Mouse (Mus musculus) neutrophil, adult 65 days (primary cell): Measurements from ENCODE around the gene Swap70. TPM values are rescaled to one million over a fixed set of nuclear protein-coding genes. Genes with fewer than 3 reads are reported as not detected.

Experiments
- total RNA-seq: library from RNA; stranded (reverse); gene quantifications from 2 replicates; pipeline ENCODE4 v1.2.4, GENCODE M21; 2023

Swap70 gene
- 18.7 and 23.3 TPM in 2 replicates for total RNA-seq

DNA sequence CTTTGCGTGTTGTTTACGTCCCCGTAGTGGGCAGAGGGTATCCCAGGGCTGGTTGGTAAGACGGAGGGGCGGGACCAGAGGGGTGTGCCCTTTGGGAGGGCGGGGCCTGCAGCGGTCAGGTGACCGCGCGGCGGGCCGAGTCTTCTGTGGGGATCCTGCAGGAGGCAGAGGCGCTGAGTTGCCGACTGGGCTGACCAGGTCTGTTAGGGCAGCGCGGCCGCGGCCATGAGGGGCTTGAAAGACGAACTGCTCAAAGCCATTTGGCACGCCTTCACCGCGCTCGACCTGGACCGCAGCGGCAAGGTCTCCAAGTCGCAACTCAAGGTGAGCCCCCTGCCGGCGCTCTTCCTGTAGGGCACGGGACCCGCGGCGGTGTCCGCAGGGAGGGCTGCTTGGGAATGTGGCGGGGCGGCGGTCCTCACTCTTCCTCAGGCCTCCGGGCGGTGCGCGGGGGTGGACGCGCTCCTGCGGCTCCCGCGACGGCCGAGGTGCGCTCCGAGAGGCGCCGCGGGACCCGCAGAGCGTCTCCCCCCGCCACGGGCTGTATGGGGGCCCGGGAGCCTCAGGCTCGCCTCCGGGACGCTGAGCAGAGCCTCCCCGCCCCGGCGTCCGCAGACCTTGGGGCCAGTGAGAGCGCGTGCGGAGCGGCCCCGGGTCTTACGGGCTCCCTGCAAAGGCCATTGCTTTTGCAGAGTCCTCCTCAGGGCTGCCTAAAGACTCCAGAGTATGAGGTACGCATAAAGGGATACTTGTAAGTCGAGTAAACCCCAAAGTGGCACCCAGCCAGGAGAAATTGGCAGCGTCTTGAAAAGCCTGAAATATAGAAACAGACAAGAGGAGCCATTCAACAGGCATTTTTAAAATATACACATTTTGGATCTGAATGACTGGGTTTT is at the start of gene Swap70:
Swap70 (plus strand) TSS at position 126 of the 896 bp plus-strand sequence.

Other genes with a start within 250 kb of the Swap70 start
- 71.6 and 104 TPM in 2 replicates for gene Tmem41b, start 234.8 kb upstream of the Swap70 start, total RNA-seq
- gene Ipo7, start 203.4 kb upstream of the Swap70 start, total RNA-seq = 42.1 and 56.8 TPM in 2 replicates
- 17.4 and 19.1 TPM in 2 replicates for gene Zfp143, start 160.5 kb upstream of the Swap70 start, total RNA-seq
- gene Wee1, start 99.7 kb upstream of the Swap70 start, total RNA-seq = 12.4 and 16.9 TPM in 2 replicates